Mouse (Mus musculus) small intestine, adult 2 months (tissue): ENCODE results near the gene Plxnb3.

ENCODE experiments used
- CTCF ChIP-seq: fragments of 200-500 bp; IDR thresholded peaks from 2 replicates; pipeline ENCODE4 v1.5.1; 2012; ENCODE audit warnings: low read depth, mild to moderate bottlenecking, control low read depth, inconsistent platforms, low read length, moderate library complexity, mixed read lengths; ENCODE audit not compliant: insufficient replicate concordance, insufficient read length; ENCODE audit errors: extremely low read depth
- POLR2A ChIP-seq: fragments of 200-500 bp; IDR thresholded peaks from 2 replicates; pipeline ENCODE4 v1.6.1; 2012; ENCODE audit warnings: low read depth, mild to moderate bottlenecking, control low read depth, inconsistent platforms, low read length, moderate library complexity

DNA sequence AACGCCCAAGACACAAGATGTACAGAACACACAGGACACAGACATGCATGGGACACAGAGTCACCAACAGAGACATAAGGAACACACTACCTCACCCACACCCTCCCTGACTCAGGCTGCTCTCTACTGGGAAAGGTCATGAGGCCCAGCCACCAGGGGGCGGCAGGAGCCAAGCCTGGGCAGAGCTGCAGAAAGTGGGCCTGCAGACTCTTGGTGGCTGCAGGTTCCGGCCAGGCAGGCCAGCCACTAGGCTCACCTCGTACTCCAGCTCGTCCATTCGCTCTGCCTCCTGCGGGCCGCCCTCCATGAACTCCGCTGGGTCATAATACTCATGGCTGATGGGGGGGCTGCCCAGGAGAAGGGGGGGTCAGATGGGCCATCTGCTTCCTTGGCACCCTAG is 41.6 kb downstream of the Plxnb3 start:
- TF ChIP-seq POLR2A: no peak
- TF ChIP-seq CTCF: peak; percentile 66
